Mouse (Mus musculus) lung, embryonic 16.5 days (tissue): ENCODE results near the gene Midn. TPM values are rescaled to one million over a fixed set of nuclear protein-coding genes. Genes with fewer than 3 reads are reported as not detected.

Source experiments
- polyA plus RNA-seq: library from polyadenylated mRNA; unstranded; fragments of >200 nt; fragmentation: Nextera tagmentation; extraction: Ambion mirVana; gene quantifications from 2 replicates; pipeline ENCODE4 v1.2.1, GENCODE M21; 2015

Midn gene
- polyA plus RNA-seq, 1 experiment from 2014 or later, result 11.8 TPM

Other genes starting within 250 kb of the Midn start
- 48.3 and 51.2 TPM in 2 replicates for gene Med16, start 239.3 kb upstream of the Midn start, polyA plus RNA-seq
- 12.8 TPM in 1 of 2 replicates, not detected in the other for gene Gm26602, start 237.4 kb upstream of the Midn start, polyA plus RNA-seq
- gene Kiss1r, start 231.3 kb upstream of the Midn start, polyA plus RNA-seq, result 1.0 and 1.1 TPM in 2 replicates
- 151 and 155 TPM in 2 replicates for gene R3hdm4, start 227.1 kb upstream of the Midn start, polyA plus RNA-seq
- gene Arid3a, start 221.2 kb upstream of the Midn start, polyA plus RNA-seq, result 4.1 and 4.8 TPM in 2 replicates
- 76.7 and 83.0 TPM in 2 replicates for gene Wdr18, start 188.1 kb upstream of the Midn start, polyA plus RNA-seq
- 0.25 and 0.75 TPM in 2 replicates for gene Grin3b, start 177.6 kb upstream of the Midn start, polyA plus RNA-seq
- gene Tmem259, start 163.9 kb upstream of the Midn start, polyA plus RNA-seq, result 7.3 and 9.0 TPM in 2 replicates
- gene Cnn2, start 159.7 kb upstream of the Midn start, polyA plus RNA-seq, result 401 and 405 TPM in 2 replicates
- gene Abca7, start 151.8 kb upstream of the Midn start, polyA plus RNA-seq, result 4.9 and 5.6 TPM in 2 replicates
- 18.1 and 21.8 TPM in 2 replicates for gene Arhgap45, start 131.6 kb upstream of the Midn start, polyA plus RNA-seq
- gene Polr2e, start 108.5 kb upstream of the Midn start, polyA plus RNA-seq, result 194 and 210 TPM in 2 replicates
- gene Gpx4, start 101.1 kb upstream of the Midn start, polyA plus RNA-seq, result 554 and 585 TPM in 2 replicates
- gene Sbno2, start 42.7 kb upstream of the Midn start, polyA plus RNA-seq, result 18.7 and 19.1 TPM in 2 replicates
- gene Stk11, start 32.5 kb upstream of the Midn start, polyA plus RNA-seq, result 18.6 and 23.3 TPM in 2 replicates
- 534 and 552 TPM in 2 replicates for gene Atp5d, start 9.6 kb upstream of the Midn start, polyA plus RNA-seq
- 3.9 and 5.6 TPM in 2 replicates for gene Cbarp, start 7.4 kb upstream of the Midn start, polyA plus RNA-seq
- 73.4 and 83.4 TPM in 2 replicates for gene Cirbp, start 17.7 kb downstream of the Midn start, polyA plus RNA-seq
- gene 1600002K03Rik, start 24.7 kb downstream of the Midn start, polyA plus RNA-seq, result 12.2 and 13.6 TPM in 2 replicates
- 11.0 and 12.1 TPM in 2 replicates for gene Efna2, start 31.2 kb downstream of the Midn start, polyA plus RNA-seq
- gene Mum1, start 78.2 kb downstream of the Midn start, polyA plus RNA-seq, result 66.4 and 68.7 TPM in 2 replicates
- gene Ndufs7, start 100.8 kb downstream of the Midn start, polyA plus RNA-seq, result 313 and 320 TPM in 2 replicates
- 27.5 and 32.8 TPM in 2 replicates for gene Gamt, start 112.7 kb downstream of the Midn start, polyA plus RNA-seq
- 45.4 and 50.6 TPM in 2 replicates for gene Dazap1, start 113.2 kb downstream of the Midn start, polyA plus RNA-seq
- gene Rps15, start 144.2 kb downstream of the Midn start, polyA plus RNA-seq, result 915 and 939 TPM in 2 replicates
- gene Apc2, start 147.7 kb downstream of the Midn start, polyA plus RNA-seq, result 0.67 and 0.88 TPM in 2 replicates
- 49.2 and 51.8 TPM in 2 replicates for gene 2310011J03Rik, start 172.3 kb downstream of the Midn start, polyA plus RNA-seq
- 4.2 and 4.3 TPM in 2 replicates for gene Pcsk4, start 181.2 kb downstream of the Midn start, polyA plus RNA-seq
- 15.6 and 17.0 TPM in 2 replicates for gene Reep6, start 181.7 kb downstream of the Midn start, polyA plus RNA-seq
- 4.1 and 8.3 TPM in 2 replicates for gene Adamtsl5, start 200.1 kb downstream of the Midn start, polyA plus RNA-seq
- gene Plk5, start 208.2 kb downstream of the Midn start, polyA plus RNA-seq, result 0.48 and 0.52 TPM in 2 replicates
- 4.4 and 4.5 TPM in 2 replicates for gene Mex3d, start 239.4 kb downstream of the Midn start, polyA plus RNA-seq